Mouse (Mus musculus) erythroblast, embryonic 14.5 days (primary cell): ENCODE data around the gene Ahdc1.

Experiments used
- GATA1 ChIP-seq: IDR thresholded peaks from 2 replicates; pipeline ENCODE4 v1.6.1; 2012; ENCODE audit warnings: low read length, inconsistent platforms, mixed read lengths
- TAL1 ChIP-seq: IDR thresholded peaks from 3 replicates; pipeline ENCODE4 v1.6.1; 2012; ENCODE audit warnings: low read length, inconsistent platforms, mixed read lengths

DNA sequence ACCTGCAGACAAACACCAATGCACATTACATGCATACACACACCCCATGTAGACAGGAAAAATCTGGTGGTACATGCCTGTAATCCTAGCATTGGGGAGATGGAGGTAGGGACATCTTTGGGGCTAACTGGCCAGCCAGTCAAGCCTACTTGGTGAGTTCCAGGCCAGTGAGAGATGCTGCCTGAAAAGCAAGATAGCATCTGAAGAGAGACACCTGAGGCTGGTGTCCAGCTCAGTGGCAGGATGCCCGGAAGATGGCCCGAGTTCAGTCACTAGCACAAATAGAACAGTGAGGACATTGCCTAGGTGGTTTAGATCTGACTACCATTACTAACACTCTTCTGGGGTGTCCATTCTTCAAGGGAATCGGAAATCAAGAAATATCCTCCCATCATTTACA is 69.8 kb downstream of the Ahdc1 start:
- TF ChIP-seq GATA1: no peak
- no peak for TF ChIP-seq TAL1
